Mouse (Mus musculus): ENCODE data around the gene Clstn1. TPM values are rescaled to one million over a fixed set of nuclear protein-coding genes. Genes with fewer than 3 reads are reported as not detected.

Gene Clstn1
- polyA plus RNA-seq, 1 experiment from 2014 or later: 45.7 TPM

- peaks cover 8% of the 10 kb centered on the region; the same call in 1 of the 2 replicates for H3K4me1 ChIP-seq (ENCODE audit: insufficient read depth)
- H3K27ac ChIP-seq (ENCODE audit: low read depth): 0 out of 2 replicates have a peak overlapping the region, but pooled peaks have one; percentile 50
- DNase-seq (peak; percentile 16), ATAC-seq (ENCODE audit: insufficient read depth) (no peak)
- H3K27me3 ChIP-seq (ENCODE audit: insufficient read depth, low read length): no peaks in the 10 kb centered on the region
- WGBS: 57% methylated on average over 12 of the region's 12 CpGs
- no peak for TF ChIP-seq CTCF (IDR thresholded peaks at IDR 0.05; ENCODE audit: low read depth)
- H3K9me3 ChIP-seq (ENCODE audit: low read depth, low read length): no peaks in the 10 kb centered on the region
- no peaks in the 10 kb centered on the region for H3K36me3 ChIP-seq (ENCODE audit: insufficient read depth)
- H3K4me2 ChIP-seq: no peak overlapping the region
- no peak overlapping the region for H3K9ac ChIP-seq
- H3K4me3 ChIP-seq (ENCODE audit: low read depth, low read length): no peak overlapping the region
Measured at GRCm38 (mm10) chr4:149689822-149690700, 103.8 kb downstream of the Clstn1 start.

DNA sequence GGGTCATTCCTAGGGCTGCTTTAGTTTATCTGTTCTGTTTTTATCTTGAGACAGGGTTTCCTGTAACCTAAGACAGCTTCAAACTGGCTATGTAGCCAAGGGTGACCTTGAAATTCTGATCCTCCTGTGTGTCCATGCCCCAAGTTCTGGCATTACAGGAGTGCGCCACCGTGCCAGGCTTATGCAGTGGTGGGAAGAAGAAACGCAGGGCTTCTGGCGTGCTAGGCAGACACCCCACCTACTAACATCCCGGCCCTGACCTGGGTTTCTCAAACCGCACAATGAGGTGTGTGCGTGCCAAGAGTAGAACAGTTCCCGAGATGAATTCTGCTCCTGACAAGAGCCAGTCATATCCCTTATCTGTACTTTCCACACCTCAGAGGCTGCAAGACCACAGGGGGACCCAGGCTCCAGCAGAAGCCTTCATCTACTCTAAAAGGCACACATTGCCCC lies 104.6 kb downstream of the Clstn1 start:
- DNase-seq (no peak), ATAC-seq (ENCODE audit: insufficient read depth) (no peak)
- Histone ChIP-seq H3K4me1 (ENCODE audit: insufficient read depth) (peaks cover 8% of the 10 kb centered on the region; the same call in 1 of the 2 replicates), H3K4me2 (no peak overlapping the region), H3K36me3 (ENCODE audit: insufficient read depth) (no peaks in the 10 kb centered on the region), H3K27me3 (ENCODE audit: insufficient read depth, low read length) (no peaks in the 10 kb centered on the region), H3K9ac (no peak overlapping the region), H3K9me3 (ENCODE audit: low read depth, low read length) (no peaks in the 10 kb centered on the region), H3K4me3 (ENCODE audit: low read depth, low read length) (no peak overlapping the region), H3K27ac (ENCODE audit: low read depth) (no peak overlapping the region)
- WGBS: 78% methylated on average over 8 of the region's 8 CpGs
- TF ChIP-seq CTCF (IDR thresholded peaks at IDR 0.05; ENCODE audit: low read depth): no peak

DNA sequence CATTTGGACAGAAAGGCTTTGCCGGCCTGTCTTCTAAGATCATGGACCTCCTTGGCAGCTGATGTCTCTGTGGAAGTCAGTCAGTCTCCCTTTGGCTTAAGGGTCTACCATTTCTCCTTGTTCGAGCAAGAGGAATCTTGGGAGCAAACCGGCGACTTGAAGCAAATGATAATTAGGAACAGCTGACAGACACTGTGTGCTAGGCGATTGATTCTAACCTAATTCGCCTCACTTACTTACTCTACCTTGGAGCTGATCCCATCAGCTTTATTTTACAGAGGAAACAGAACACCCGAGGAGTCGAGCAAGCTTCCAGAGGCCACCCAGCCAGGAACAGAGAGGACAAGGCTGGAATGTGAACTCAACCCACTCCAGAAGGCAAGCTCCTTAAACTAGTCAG lies 105.1 kb downstream of the Clstn1 start:
- H3K4me2 ChIP-seq: no peak overlapping the region
- TF ChIP-seq CTCF (IDR thresholded peaks at IDR 0.05; ENCODE audit: low read depth): no peak
- H3K9me3 ChIP-seq (ENCODE audit: low read depth, low read length): no peaks in the 10 kb centered on the region
- H3K27me3 ChIP-seq (ENCODE audit: insufficient read depth, low read length): no peaks in the 10 kb centered on the region
- H3K4me3 ChIP-seq (ENCODE audit: low read depth, low read length): no peak overlapping the region
- peaks cover 8% of the 10 kb centered on the region; the same call in 1 of the 2 replicates for H3K4me1 ChIP-seq (ENCODE audit: insufficient read depth)
- ATAC-seq (ENCODE audit: insufficient read depth) (no peak), DNase-seq (no peak)
- WGBS: 65% methylated on average over 8 of the region's 8 CpGs
- H3K9ac ChIP-seq: no peak overlapping the region
- no peaks in the 10 kb centered on the region for H3K36me3 ChIP-seq (ENCODE audit: insufficient read depth)
- H3K27ac ChIP-seq (ENCODE audit: low read depth): no peak overlapping the region

- H3K36me3 ChIP-seq (ENCODE audit: insufficient read depth): no peaks in the 10 kb centered on the region
- 25% methylated on average over 16 of the region's 16 CpGs for WGBS
- H3K4me3 ChIP-seq (ENCODE audit: low read depth, low read length): no peak overlapping the region
- H3K4me2 ChIP-seq: peak overlapping the region; percentile 20; the same call in 1 of the 2 replicates
- ATAC-seq (ENCODE audit: insufficient read depth) (no peak), DNase-seq (peak; percentile 31)
- H3K27me3 ChIP-seq (ENCODE audit: insufficient read depth, low read length): peaks cover 12% of the 10 kb centered on the region; the same call in 1 of the 2 replicates
- TF ChIP-seq CTCF (IDR thresholded peaks at IDR 0.05; ENCODE audit: low read depth): peak; percentile 17
- H3K4me1 ChIP-seq (ENCODE audit: insufficient read depth): no peaks in the 10 kb centered on the region
- H3K9me3 ChIP-seq (ENCODE audit: low read depth, low read length): no peaks in the 10 kb centered on the region
- H3K27ac ChIP-seq (ENCODE audit: low read depth): no peak overlapping the region
- H3K9ac ChIP-seq: no peak overlapping the region
Measured at GRCm38 (mm10) chr4:149696189-149696971, 110.1 kb downstream of the Clstn1 start.

GRCm38 (mm10) chr4:149697506-149698196 lies 111.4 kb downstream of the Clstn1 start:
- Histone ChIP-seq H3K27me3 (ENCODE audit: insufficient read depth, low read length) (peaks cover 12% of the 10 kb centered on the region; the same call in 1 of the 2 replicates), H3K4me3 (ENCODE audit: low read depth, low read length) (peak overlapping the region; percentile 46), H3K4me2 (peak overlapping the region; percentile 86), H3K9me3 (ENCODE audit: low read depth, low read length) (no peaks in the 10 kb centered on the region), H3K9ac (peak overlapping the region; percentile 54; the same call in 1 of the 2 replicates), H3K36me3 (ENCODE audit: insufficient read depth) (no peaks in the 10 kb centered on the region), H3K27ac (ENCODE audit: low read depth) (no peak overlapping the region), H3K4me1 (ENCODE audit: insufficient read depth) (no peaks in the 10 kb centered on the region)
- peak; percentile 39 for ATAC-seq (ENCODE audit: insufficient read depth)
- TF ChIP-seq CTCF (IDR thresholded peaks at IDR 0.05; ENCODE audit: low read depth): no peak
- peak; percentile 12 for DNase-seq
- WGBS: 20% methylated on average over 15 of the region's 15 CpGs

GRCm38 (mm10) chr4:149698197-149698821 lies 112.0 kb downstream of the Clstn1 start:
- 2% methylated on average over 35 of the region's 35 CpGs for WGBS
- peak; percentile 79 for DNase-seq
- Histone ChIP-seq H3K9ac (peak overlapping the region; percentile 54), H3K36me3 (ENCODE audit: insufficient read depth) (no peaks in the 10 kb centered on the region), H3K4me2 (peak overlapping the region; percentile 86), H3K27me3 (ENCODE audit: insufficient read depth, low read length) (peaks cover 12% of the 10 kb centered on the region; the same call in 1 of the 2 replicates), H3K9me3 (ENCODE audit: low read depth, low read length) (no peaks in the 10 kb centered on the region), H3K4me1 (ENCODE audit: insufficient read depth) (no peaks in the 10 kb centered on the region), H3K4me3 (ENCODE audit: low read depth, low read length) (peak overlapping the region; percentile 46), H3K27ac (ENCODE audit: low read depth) (no peak overlapping the region)
- peak; percentile 77 for TF ChIP-seq CTCF (IDR thresholded peaks at IDR 0.05; ENCODE audit: low read depth)
- ATAC-seq (ENCODE audit: insufficient read depth): peak; percentile 73

Small RNA genes lying within 50 kb of the gene (microRNA-seq; reads per million reads assigned to microRNA genes)
- 1.2 reads per million for gene Mir5616 (ENCODE audit: borderline number of aligned reads)
- gene Mir7023 (ENCODE audit: borderline number of aligned reads): not detected

Other genes with a start within 250 kb of the Clstn1 start
- 40.0 and 41.3 TPM in 2 replicates for gene Ube4b, start 159.7 kb upstream of the Clstn1 start, polyA plus RNA-seq (2014; fragmentation: Nextera tagmentation; extraction: Ambion mirVana)
- 1.4 and 1.7 TPM in 2 replicates for gene Rbp7, start 131.5 kb upstream of the Clstn1 start, polyA plus RNA-seq (2014; fragmentation: Nextera tagmentation; extraction: Ambion mirVana)
- gene Tmem274, start 109.1 kb upstream of the Clstn1 start, polyA plus RNA-seq (2014; fragmentation: Nextera tagmentation; extraction: Ambion mirVana): 0.32 TPM in 1 of 2 replicates, not detected in the other
- 12.0 and 12.5 TPM in 2 replicates for gene Nmnat1, start 101.3 kb upstream of the Clstn1 start, polyA plus RNA-seq (2014; fragmentation: Nextera tagmentation; extraction: Ambion mirVana)
- gene Lzic, start 101.2 kb upstream of the Clstn1 start, polyA plus RNA-seq (2014; fragmentation: Nextera tagmentation; extraction: Ambion mirVana): 51.1 and 52.8 TPM in 2 replicates
- gene Ctnnbip1, start 68.2 kb upstream of the Clstn1 start, polyA plus RNA-seq (2014; fragmentation: Nextera tagmentation; extraction: Ambion mirVana): 65.3 and 65.4 TPM in 2 replicates
- gene Pik3cd, start 116.1 kb downstream of the Clstn1 start, polyA plus RNA-seq (2014; fragmentation: Nextera tagmentation; extraction: Ambion mirVana): 4.9 and 5.5 TPM in 2 replicates
- 24.7 and 30.3 TPM in 2 replicates for gene Tmem201, start 151.6 kb downstream of the Clstn1 start, polyA plus RNA-seq (2014; fragmentation: Nextera tagmentation; extraction: Ambion mirVana)
- gene Slc25a33, start 187.8 kb downstream of the Clstn1 start, polyA plus RNA-seq (2014; fragmentation: Nextera tagmentation; extraction: Ambion mirVana): 8.7 and 9.6 TPM in 2 replicates